Mouse (Mus musculus) neural tube, embryonic 10.5 days (tissue): ENCODE results near the gene Surf4.
"Not testable (repeated sequence)": the region's sequence is repeated elsewhere in the genome, so short reads cannot be mapped to it uniquely, and the experiment has no call there.

Source experiments
- DNase-seq: peaks from one replicate; pipeline ENCODE4 v3.0.0-alpha.2; 2017; ENCODE audit warnings: low spot score; ENCODE audit errors: extremely low spot score

Surf4 gene

GRCm38 (mm10) chr2:26905936-26906335, 27.8 kb downstream of the Surf4 start:
- DNase-seq: no peak

DNA sequence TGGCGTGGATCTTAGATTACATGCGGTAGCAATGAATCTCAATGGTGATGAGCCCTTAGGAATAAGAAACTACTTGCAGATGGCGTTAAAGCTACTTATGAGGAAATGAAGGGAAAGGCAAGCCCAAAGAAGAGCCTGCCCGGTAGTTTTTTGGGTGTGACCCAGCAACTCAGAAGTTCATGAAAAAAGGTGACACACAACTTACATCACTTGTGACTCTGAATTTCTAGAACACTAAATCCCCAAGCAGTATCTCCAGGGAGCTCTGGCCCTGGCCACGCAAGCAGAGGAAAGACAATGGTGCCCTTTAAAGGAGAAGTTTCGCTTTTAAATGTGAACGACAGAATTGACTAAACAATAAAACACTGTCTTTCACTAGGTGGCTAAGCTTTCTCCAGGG, 30.4 kb downstream of the Surf4 start:
- DNase-seq: no peak

GRCm38 (mm10) chr2:26902467-26903220, 31.1 kb downstream of the Surf4 start, which contains the start of gene Surf6:
Surf6 (minus strand) TSS chr2:26902879.
- peak; percentile 98 for DNase-seq

- DNase-seq: no peak
These were observed 31.8 kb downstream of the Surf4 start for GRCm38 (mm10) chr2:26901834-26902400.

GRCm38 (mm10) chr2:26900731-26901130, 33.0 kb downstream of the Surf4 start:
- no peak for DNase-seq

GRCm38 (mm10) chr2:26895898-26896297, 37.8 kb downstream of the Surf4 start:
- DNase-seq: no peak

GRCm38 (mm10) chr2:26886170-26886569, 47.6 kb downstream of the Surf4 start:
- DNase-seq: not testable (repeated sequence)

DNA sequence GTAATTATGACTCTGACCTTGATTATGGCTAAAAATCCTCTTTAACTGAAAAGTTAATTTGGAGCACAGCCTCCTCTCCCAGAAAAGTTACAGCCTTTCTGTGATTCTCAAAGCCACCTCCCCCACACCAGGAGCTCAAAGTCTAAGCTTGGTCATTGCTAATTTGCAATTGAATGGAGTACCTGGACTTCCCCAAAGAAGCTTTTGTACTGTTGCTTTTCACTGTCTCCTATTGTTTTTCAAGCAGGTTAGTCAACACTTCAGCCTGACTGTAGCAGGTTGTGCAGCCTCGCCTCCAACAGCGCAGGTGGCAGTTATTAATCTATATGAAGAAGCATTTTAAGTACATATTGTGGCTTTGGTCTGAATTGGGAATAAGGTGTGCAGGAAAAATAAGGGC, 48.2 kb downstream of the Surf4 start:
- DNase-seq: not testable (repeated sequence)

GRCm38 (mm10) chr2:26878571-26878970, 55.2 kb downstream of the Surf4 start:
- no peak for DNase-seq

DNA sequence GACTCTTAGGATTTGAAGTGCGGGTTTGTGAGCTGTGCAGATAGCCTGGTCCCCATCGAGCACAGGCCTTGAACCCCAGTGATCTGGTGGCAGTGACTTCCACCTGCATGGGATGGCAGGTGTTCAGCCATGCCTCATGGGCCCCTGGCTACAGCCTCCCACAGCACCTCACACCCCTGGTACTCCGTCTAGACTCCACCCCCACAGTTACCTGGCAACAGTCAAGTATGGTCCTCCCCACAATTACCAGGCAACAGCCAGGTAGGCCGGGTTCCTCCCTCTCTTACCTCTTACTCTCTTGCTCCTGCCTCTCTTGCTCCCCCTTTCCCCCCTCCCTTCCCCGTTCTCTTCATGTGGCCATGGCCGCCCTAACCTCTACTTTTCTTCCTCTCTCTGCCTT, 63.1 kb downstream of the Surf4 start:
- no peak for DNase-seq
